Mouse (Mus musculus) layer of hippocampus, postnatal 36 days (tissue): ENCODE results near the gene Ccer2. TPM values are rescaled to one million over a fixed set of nuclear protein-coding genes. Genes with fewer than 3 reads are reported as not detected.

Experiments used
- DNase-seq, 2 experiments: peaks; one replicate each; pipeline ENCODE4 v3.0.0; 2022
- total RNA-seq, 2 experiments: library from RNA; stranded (reverse); gene quantifications; 2 replicates each; pipeline ENCODE4 v1.2.3; 2021

Gene Ccer2
- total RNA-seq, 2 experiments from 2014 or later: 0.38 to 0.45 TPM

- no peak for DNase-seq
These were observed 2.6 kb downstream of the Ccer2 start for GRCm38 (mm10) chr7:28758623-28759022.

GRCm38 (mm10) chr7:28761907-28762306, 5.9 kb downstream of the Ccer2 start:
- no peak for DNase-seq

- DNase-seq: no peak
These were observed 9.2 kb downstream of the Ccer2 start for GRCm38 (mm10) chr7:28765211-28765610.

- DNase-seq: peak; percentile 97 to 98
These were observed 10.4 kb downstream of the Ccer2 start, which contains the start of gene Sirt2 for GRCm38 (mm10) chr7:28766173-28766879. Gene Sirt2, plus strand, starts transcription at chr7:28766735.

- no peak for DNase-seq
These were observed 10.9 kb downstream of the Ccer2 start for GRCm38 (mm10) chr7:28766910-28767309.

GRCm38 (mm10) chr7:28767462-28767965, 11.5 kb downstream of the Ccer2 start, which contains the start of gene Nfkbib:
Gene Nfkbib, minus strand, starts transcription at chr7:28767512.
- DNase-seq: no peak

- no peak for DNase-seq
These were observed 13.5 kb downstream of the Ccer2 start for GRCm38 (mm10) chr7:28769414-28769958.

GRCm38 (mm10) chr7:28770309-28770708, 14.3 kb downstream of the Ccer2 start:
- DNase-seq: no peak

- no peak for DNase-seq
These were observed 15.9 kb downstream of the Ccer2 start for GRCm38 (mm10) chr7:28771867-28772266.

- DNase-seq: no peak
These were observed 17.2 kb downstream of the Ccer2 start for GRCm38 (mm10) chr7:28773163-28773562.

GRCm38 (mm10) chr7:28774164-28774563, 18.2 kb downstream of the Ccer2 start:
- peak; percentile 42 to 64 for DNase-seq

- DNase-seq: no peak
These were observed 19.2 kb downstream of the Ccer2 start for GRCm38 (mm10) chr7:28775129-28775528.

- no peak for DNase-seq
These were observed 22.9 kb downstream of the Ccer2 start for GRCm38 (mm10) chr7:28778825-28779224.

GRCm38 (mm10) chr7:28780067-28780658, 24.2 kb downstream of the Ccer2 start:
- peak; percentile 82 to 87 for DNase-seq

- DNase-seq: no peak
These were observed 24.9 kb downstream of the Ccer2 start for GRCm38 (mm10) chr7:28780857-28781256.

GRCm38 (mm10) chr7:28781261-28781663, 25.3 kb downstream of the Ccer2 start:
- no peak for DNase-seq

- DNase-seq: no peak
These were observed 29.2 kb downstream of the Ccer2 start for GRCm38 (mm10) chr7:28785161-28785560.

GRCm38 (mm10) chr7:28787884-28788283, 31.9 kb downstream of the Ccer2 start:
- DNase-seq: no peak

- no peak for DNase-seq
These were observed 32.6 kb downstream of the Ccer2 start, which contains the start of gene Rinl for GRCm38 (mm10) chr7:28788307-28789195. Gene Rinl, plus strand, starts transcription at chr7:28788969.

GRCm38 (mm10) chr7:28789235-28789634, 33.3 kb downstream of the Ccer2 start:
- no peak for DNase-seq

- no peak for DNase-seq
These were observed 34.3 kb downstream of the Ccer2 start for GRCm38 (mm10) chr7:28790066-28790806.

GRCm38 (mm10) chr7:28791706-28792105, 35.7 kb downstream of the Ccer2 start:
- DNase-seq: no peak
